Mouse (Mus musculus) retina, embryonic 14.5 days (tissue): ENCODE data around the gene Ltf.

ENCODE experiments used
- DNase-seq: peaks from one replicate; pipeline ENCODE4 v3.0.0-alpha.2; 2015; ENCODE audit warnings: low spot score

Ltf gene

DNA sequence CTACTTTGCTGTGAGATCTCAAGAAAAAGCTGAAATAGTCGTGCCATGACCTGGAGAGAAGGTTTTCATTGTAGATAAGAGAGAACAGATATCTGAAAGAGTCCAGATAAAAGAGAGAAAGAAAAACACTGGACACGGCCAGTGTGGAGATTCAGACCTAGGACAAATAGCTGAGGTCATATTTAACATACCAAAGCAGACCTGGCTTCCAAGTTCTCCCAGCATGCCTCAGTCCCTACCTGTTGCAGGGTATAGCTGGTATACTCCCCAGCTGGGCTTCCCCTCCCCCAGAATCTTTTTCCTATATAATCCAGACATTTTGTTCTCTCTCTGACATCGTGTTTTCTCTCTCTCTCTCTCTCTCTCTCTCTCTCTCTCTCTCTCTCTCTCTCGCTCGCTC, 68.9 kb downstream of the Ltf start:
- no peak for DNase-seq

DNA sequence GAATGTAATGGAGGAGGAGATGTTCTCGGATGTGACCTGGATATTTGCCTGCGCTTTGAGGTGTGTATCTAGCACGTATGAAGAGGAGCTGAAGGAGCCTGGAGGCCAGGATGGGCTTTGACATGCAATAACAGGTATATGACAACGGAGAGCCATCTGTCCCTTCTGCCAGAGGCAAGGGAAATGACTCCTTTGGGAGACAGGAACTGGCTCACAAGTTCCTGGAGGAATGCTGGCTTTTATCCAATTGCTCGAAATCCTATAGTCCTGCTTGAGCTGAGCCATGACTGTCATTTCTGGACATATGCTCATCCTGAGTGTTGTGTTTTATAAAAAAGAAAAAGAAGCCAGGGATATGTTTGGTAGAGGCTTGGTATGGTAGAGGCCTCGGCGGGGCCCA, 69.8 kb downstream of the Ltf start:
- DNase-seq: no peak
